Mouse (Mus musculus) adrenal gland, adult (tissue): ENCODE measurements around the gene Sept5.
A peak's percentile ranks its signal among the peaks of the same experiment; 100 is the strongest.

ENCODE experiments used
- DNase-seq, 2 experiments: peaks; one replicate each; pipeline ENCODE4 v3.0.0; 2022 to 2023; ENCODE audit warnings: low spot score in 1 of 2; ENCODE audit not compliant: inconsistent age in 2 of 2

Gene Sept5

DNA sequence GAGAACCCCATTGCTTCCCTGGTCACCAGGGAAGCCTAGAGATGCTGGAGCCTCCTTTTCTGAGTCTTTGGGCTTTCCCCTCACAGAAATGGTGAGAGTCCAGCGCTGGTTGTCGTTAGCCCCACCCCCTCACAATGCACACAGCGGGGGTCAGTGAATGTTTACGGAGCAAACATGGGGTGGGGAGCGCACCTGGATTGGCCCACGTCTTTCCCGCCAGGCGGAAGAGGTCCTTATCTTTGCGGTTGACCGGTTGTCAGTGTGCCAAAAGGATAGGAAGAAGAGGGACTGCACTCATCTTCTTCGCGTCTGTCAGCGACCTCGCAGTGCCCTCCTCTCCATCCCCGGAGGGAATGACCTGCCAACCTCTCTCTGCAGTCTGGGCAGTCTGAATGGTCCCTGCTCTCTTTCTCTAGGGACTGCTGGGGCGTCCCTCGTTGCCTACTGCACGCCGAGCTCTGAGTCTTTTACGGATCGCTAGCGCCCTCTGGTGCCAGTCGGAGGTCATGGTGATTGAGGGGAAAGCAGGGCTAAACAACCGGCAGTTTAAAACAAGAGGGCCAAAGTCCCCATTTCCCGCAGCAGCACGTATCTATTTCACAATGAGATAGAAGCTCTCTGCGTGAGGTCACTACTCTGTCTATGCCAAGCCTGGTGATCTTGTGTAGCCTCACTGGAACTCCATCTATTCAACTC lies 12.2 kb downstream of the Sept5 start:
- peak; percentile 85 to 96 for DNase-seq

DNA sequence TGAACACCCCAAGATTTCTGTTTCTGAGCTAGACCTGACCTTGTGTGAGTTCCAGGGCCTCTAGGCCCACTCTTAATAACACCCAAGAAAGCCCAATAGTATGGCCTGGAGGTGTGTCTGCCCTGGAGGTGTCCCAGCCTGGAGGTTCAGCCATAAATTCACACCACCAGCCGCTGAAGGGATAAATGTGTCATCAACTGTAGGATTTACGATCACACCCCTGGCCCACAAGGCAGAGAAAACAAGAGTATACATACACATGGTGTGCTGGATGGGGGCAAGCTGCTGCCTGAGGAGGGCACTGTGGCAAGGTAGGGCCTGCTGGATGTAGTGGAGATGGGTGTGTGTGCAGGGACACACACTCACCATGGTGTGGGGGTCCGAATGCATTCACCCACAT lies 16.5 kb downstream of the Sept5 start:
- no peak for DNase-seq

DNA sequence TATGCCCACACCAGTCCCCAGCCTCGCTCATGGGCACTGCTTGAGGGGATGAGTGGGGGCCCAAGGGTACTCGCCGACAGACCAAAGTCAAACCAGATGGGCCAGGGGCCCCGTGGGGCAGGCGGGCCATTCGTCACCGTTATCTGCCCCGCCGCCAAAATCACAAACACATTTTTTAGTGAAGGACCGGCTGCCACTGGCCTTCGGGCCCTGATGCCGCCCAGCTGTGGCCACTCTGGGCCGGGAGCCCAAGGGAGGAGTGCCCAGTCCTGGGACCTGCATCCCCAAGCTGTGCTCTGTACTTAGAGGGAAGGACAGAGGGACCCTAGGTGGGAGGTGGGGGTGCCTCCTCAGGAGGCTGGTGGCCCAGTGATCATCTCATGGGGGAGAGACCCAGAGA lies 18.0 kb downstream of the Sept5 start:
- DNase-seq = no peak

DNA sequence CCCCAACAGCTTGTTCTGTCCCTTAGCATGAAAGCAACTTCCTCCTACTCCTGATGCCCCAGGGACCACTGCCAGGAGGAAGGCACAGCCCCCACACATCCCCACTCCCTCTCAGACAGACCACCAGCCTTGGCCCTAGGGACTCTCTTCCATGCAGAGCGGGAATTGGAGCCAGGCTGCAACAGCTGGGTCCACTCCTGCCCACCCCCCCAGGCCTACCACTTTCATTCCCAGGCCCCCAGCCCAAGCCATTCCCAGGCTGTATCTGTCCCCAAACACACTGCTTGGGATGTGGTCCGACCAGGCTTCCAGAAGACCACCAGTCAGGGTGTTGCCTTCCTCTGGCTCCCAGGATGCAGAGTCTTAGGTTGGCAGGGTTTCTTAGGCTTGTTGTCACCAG lies 20.7 kb downstream of the Sept5 start:
- no peak for DNase-seq

DNA sequence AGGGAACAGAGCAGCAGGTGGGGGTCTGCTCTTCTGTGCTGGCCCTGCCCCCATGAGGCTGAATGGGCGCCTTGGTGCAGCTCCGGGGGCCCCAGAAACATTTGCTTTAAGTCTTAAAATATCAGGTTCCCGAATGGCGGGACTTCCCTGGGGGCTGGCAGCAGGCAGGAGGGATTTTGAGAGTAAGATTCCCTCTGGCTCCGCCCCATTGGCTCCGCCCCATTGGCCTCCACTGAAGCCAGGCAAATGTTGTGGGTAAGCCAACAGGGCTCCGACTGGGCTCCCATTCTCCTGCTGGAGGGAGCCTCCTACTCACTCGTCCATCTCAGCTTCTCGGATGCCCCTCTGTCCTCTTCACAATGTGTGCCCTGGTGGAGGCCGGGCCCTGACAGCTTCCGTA lies 21.5 kb downstream of the Sept5 start:
- DNase-seq = no peak

DNA sequence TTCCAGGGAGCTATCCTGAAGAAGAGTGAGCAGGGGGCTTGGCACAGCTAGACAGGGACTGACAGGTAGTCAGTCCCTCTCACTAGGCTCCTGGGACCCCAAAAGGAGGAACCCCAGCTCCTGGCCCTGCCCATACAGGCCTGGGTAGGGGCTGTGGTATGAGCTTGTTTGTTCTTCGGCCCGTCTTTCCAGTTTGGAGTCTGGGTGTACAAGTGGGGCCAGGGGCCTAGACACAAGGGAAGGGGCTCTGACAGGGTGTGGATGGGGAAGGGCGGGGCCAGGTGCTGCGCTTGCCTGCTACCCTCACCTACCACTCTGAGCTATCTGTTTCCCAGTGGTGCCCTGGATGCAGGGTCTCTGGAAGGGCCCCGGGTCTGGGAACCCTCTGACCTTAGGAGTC lies 24.0 kb downstream of the Sept5 start:
- no peak for DNase-seq

DNA sequence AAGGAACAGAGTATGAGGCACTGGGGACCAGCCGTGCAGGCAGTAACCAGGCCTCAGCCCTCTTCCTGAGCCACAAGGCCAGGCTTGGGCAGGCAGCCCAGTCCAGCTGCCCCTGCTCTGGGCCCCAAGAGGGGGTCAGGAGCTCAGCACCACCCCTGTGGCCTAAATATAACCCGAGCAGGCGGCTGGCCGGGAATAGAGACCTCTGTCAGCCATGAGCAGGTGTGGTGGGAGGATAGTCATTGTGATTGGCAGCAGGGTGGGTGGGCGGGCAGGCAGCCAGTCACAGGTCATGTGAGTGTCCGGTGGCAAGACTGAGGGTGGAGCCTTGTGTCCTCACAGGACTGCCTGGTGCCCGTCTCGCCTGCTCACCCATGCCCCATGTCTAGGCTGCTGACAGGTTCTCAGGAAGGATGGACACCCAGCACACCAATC lies 25.5 kb downstream of the Sept5 start:
- peak in 1 of 2 experiments; percentile 55 for DNase-seq

DNA sequence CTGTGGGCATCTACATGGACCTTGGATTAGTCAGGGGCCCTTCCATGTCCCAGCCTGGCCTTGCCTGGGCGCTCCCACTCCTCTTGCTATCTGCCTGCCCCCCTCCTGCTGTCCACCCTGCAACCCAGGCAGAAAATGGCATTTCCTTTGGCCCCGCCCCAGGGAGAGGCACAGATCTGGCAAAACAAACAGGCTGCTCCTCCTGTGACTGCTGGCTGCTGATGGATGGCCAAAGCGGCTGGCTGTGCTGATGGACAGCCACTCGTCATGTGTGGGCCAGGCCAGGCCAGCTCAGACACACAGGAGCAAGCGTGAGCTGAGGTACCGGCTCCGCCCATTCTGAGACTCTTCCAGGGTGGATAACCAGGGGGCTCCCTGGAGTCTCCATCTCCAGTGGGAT lies 28.3 kb downstream of the Sept5 start:
- no peak for DNase-seq

DNA sequence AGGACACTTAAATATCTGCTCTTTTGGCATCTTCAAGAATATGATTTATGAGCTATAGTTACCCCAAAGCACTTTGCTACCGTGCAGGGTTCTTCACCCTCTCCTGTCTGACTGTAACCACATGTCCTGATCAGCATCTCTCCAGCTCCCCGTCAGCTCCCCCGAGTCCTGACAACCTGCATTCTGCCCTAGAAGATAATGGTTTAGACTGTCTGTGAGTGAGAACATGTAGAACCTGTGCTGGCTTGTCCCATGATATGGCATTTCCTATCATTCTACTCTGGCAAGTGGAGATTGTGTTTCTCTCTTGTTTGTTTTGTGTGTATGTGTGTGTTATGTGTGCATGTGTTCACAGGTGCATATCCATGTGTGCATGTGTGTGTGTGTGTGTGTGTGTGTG lies 31.7 kb downstream of the Sept5 start:
- DNase-seq = no peak

DNA sequence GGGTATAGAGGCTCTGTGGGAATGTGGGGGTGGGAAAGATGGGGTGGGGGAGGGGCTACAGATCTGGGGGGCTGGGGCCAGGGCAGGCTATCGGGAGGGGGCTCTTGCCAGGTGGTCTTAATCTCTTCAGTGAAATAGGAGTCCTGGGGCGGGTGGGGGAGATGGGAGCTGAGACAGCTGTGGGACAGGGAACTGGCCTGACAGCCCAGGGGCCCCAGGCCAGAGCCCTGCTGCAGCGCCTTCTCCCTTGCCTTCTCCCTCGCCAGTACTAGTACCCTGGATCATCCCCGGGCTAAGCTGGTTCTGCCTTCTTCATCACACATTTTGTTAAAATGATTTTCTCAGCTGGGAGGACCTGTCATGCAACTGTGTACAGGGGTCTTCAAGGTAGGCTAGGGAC lies 33.5 kb downstream of the Sept5 start:
- DNase-seq = no peak

DNA sequence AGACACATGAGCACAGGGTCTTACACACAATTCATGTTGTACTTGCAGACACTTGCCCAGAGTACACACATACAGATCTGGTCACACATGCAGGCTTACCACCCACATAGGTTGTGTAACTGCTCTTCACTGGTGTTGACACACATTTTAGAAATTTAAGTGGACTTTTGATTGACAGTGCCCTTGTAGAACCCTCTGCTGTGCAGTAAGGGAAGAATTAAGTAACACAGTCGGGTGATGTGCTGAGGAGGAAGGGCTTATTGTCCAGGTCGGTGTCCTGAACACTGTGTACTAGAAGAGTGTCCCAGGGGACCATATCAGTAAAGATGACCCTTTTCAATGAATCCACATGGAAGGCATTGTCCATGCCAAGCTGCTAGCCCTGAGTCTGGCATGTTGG lies 35.8 kb downstream of the Sept5 start:
- DNase-seq = no peak

DNA sequence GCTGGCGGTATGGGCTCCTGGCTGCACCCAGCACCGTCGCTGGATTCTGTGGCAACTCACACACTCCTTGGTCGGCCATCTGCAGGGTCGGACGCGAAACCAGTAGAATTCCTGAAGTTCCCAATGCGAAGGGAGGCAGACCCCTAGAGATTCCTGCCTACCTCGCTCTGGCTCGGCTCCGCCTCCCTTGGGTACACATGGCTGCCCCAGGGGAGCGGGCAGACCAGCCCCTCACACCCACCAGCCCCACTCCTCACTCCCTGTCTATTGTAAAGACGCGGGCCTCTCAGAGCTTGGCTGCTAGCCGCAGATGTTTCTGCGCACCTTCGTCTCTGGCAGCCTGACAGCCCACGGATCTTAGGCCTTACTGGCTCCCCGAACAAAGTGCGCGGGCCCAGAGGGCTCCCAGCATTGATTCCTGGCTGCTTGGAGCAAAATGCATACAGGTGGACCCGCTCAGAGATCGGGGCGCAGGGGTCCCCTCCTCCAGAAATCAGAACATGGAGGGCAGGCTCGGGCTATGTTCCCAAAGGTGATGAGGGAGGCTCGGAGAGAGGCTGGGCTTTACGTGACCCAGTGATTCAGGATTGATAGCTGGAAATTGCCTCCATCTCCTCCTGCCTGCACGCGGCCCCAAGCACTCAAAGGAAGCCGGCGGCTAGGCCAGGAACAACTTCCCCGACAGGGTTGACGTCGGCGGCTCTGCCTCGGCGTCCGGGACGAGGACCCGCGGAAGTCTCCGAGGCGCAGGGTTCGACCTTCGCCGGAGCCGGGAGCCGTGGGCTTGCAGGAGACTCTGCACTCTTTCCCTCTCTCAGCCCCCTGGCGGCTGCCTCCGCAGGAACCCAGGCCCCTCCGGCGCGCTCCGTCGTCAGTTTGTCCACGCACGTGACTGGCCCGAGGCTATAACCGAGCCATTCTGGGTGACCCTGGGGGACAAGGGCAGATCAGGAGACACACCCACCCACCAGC lies 38.4 kb downstream of the Sept5 start:
- peak in 1 of 2 experiments; percentile 38 for DNase-seq

DNA sequence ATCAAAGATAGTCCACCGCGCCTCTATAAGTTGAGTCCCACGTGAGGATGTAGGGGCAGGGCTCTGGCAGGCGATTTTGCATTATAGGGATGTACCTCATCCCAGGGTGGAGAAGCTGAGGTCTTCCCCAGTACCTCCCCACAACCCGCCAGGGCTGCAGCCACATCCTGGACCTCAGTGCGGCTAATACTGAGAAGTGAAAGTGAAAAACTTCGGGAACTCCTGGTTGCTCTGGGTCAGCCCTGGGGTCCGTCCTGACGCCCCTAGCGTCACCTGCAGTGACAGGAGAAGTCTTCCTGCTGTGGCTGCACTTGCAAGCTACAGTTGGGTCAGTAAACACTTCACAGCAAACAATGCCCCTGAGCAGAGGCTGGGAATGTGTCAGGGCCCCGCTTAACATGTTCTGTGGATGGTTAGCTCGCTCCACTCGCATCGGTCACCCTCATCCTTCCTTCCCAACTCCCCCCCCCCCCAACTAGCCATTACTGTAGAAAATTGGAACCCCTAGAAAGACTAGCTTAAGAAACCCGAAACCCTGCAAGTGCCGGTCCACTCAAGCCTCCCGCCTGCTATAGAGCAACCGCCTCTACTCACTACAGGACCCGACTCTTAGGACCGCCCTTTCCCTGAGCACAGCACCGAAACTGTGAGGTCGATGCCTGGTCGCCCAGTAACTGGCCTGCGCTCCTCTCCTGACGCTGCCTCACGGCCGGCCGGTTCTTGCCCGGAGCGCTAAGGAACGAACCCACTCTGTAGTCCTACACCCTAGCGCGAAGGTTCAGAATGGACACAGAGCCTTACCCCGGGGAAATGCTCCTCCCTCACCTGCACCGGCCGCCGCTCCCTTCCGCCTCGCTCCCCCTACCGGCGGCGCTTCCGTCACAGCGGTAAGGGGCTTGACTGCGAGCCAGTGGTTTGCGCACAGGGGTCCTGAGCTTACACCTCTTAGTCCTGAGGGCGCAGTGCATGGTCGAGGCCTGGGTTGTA lies 39.7 kb downstream of the Sept5 start, which contains the start of gene Tbx1:
Tbx1 (minus strand) TSS at position 868 of the 987 bp plus-strand sequence.
- peak in 1 of 2 experiments; percentile 35 for DNase-seq

DNA sequence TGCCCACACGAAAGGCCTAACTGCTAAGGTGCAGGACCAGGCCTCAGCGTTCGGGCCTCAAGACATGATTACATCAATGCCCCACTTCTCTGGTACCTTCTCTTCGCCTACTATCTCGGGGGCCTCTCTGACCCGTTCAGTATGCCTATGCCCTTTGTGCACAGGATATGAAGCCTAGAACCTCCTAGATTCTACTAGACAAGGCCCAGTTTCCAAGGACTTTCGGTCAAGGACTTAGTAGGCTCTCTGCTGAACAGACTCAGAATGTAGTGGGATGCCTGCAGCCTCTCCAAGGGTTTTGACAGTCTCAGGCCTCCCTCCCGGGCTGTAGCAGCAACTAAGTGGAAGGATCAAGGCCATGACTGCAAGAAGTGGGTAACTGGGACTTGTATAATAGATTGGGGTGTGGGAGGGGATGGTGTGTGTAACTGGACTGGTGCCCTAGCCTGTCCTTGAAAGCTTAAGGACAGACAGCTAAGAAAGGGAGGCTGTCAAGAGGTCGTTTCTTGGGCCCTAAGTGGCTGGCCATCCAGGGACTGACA lies 40.6 kb downstream of the Sept5 start:
- peak in 1 of 2 experiments; percentile 33 for DNase-seq

DNA sequence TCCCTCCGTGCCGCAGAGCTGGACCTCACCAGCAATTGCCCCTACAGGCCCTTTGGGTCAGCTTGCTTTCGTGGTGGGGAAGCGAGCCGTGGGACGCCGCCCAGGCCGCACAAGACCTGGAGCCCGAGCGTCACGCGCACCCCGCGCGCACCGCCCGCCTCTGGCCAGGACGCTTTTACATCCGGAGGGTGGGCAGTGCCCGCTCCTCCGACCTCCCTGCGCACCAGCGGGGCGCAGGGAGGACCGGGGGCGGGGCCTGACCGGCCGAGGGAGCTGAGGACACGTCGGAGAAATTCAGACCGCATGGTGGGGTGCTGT lies 41.1 kb downstream of the Sept5 start:
- no peak for DNase-seq

DNA sequence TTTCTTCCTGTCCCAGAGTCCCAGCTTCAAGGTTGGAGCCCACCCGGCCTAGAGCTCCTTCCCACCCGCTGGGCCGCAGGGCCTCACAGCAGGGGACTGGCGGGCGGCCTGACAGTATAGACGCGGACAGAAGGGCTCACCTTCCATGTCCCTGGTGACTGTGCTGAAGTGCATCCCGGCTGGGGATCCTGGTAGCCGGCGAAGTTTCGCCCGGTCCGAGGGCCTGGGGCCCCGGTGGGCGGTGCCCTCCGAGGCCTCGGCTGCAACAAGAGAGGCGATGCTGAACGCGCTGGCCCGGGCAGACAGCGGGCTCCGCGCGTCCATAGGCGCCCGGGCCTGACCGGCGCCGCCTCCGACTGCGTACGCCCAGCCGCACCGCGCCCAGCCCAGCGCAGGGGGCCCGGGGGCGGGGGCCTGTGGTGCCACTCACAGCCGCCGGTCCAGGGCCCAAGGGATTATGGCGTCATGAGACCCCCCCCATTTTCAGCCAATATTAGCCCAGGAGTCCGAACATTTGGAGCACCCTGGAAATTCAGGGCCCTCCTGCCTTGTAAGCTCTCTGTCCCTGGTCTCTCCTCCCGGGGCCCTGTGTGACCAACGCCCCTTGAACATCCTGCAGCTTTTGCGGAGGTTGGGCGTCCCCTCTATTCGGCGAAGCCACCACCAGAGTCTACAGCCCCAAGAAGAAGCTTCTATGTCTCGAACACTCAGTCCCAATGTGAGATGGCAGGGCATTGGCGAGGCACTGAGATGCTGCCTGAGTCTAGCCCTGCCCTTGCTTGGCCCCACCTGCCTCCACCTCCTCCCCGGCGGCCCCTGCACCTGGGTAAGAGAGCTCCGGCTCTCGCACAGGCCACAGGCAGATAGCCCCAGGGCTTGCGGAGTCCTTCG lies 41.7 kb downstream of the Sept5 start:
- DNase-seq = no peak

DNA sequence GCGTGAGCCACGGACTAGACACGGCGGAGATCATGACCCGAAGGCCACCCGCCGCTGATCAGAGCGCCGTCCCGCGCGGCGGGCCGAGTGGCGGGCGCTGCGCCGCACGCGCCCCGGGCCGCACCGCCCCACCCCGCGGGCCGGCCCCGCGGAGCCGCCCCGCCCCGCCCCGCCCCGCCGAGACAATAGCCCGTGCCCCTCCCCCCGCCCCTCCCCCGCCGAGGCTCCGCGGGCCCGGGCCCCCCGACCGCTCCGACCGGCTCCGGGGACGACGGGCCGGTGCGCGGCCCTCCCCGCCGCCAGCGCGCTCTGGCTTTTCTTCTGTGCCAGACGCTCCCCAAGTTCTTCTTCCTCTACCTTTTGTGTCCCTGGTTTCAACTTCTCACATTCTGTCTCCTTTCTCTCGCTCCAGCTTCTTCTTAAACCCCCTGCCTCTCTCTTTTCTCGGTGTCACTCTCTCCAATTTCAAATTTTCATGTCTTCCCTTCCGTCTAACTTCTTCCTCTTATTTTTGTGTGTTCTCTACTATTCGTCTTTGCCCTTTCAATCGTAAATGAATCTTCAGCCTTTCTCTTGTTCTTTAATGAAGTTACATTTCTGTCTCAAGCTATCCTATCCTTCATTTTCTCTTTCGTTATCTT lies 42.7 kb downstream of the Sept5 start:
- DNase-seq = peak in 1 of 2 experiments; percentile 29

DNA sequence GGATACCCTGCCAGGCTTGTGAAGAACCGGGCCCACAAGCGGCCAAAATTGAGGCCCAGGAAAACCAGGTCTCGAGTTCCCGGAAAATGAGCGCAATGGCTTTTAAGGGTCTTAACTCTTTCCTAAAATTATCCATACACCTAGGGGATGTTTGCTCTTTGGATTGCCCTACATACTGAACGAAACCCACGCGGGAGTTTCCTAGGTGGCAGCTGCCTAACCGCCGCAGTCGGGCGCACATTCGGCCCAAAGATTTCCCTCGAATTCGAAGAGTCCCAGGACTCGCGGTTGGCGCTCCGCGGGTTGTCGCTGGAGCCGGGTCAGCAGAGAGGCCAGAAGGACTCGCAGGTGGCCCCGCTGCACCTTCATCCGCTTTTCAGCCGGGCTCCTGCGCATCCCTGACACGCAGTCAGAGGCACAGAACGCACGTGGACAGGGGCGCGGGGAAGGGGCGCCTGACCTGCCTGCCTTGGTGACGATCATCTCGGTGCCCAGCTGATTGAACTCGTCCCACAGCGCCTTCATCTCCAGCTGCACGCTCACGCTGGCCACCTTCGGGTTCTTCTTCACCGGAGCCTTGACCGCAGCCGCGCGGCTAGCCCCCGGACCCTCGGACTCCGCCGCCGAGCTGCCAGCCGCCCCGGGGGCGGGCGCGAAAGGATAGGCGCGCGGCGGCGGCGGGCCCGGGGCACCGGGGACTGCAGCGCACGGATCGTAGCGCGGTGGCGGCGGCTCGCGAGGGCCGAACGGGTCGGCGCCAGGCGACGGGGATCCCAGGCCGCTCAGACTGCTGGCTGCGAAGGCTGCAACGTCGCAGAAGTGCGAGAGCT lies 43.5 kb downstream of the Sept5 start:
- no peak for DNase-seq
